Mouse (Mus musculus): ENCODE measurements around the gene Arl11. TPM values are rescaled to one million over a fixed set of nuclear protein-coding genes. Genes with fewer than 3 reads are reported as not detected.
A peak's percentile ranks its signal among the peaks of the same experiment; 100 is the strongest.

Arl11 gene
- polyA plus RNA-seq, 1 experiment from 2014 or later: 0.67 TPM

GRCm38 (mm10) chr14:61330996-61331561 is 21.5 kb downstream of the Arl11 start:
- Histone ChIP-seq H3K27me3 (replicated peaks) (no peaks in the 10 kb centered on the region), H3K9ac (no peak overlapping the region), H3K9me3 (no peaks in the 10 kb centered on the region), H3K36me3 (no peaks in the 10 kb centered on the region), H3K4me2 (replicated peaks) (peak overlapping the region; percentile 31; the same call in 1 of the 2 replicates), H3K4me1 (peaks cover 11% of the 10 kb centered on the region), H3K27ac (0 out of 2 replicates have a peak overlapping the region, but pooled peaks have one; percentile 20), H3K4me3 (no peak overlapping the region)
- ATAC-seq (ENCODE audit: low FRiP score, low read depth): peak; percentile 72
- 21% methylated on average over 13 of the region's 13 CpGs for WGBS

GRCm38 (mm10) chr14:61339381-61339780 is 29.8 kb downstream of the Arl11 start:
- H3K27me3 ChIP-seq (replicated peaks): no peaks in the 10 kb centered on the region
- no peak overlapping the region for H3K9ac ChIP-seq
- no peak overlapping the region for H3K4me2 ChIP-seq (replicated peaks)
- no peaks in the 10 kb centered on the region for H3K4me1 ChIP-seq
- no peaks in the 10 kb centered on the region for H3K9me3 ChIP-seq
- H3K27ac ChIP-seq: no peak overlapping the region
- H3K4me3 ChIP-seq: no peak overlapping the region
- WGBS: 88% methylated on average over 4 of the region's 4 CpGs
- no peaks in the 10 kb centered on the region for H3K36me3 ChIP-seq
- ATAC-seq (ENCODE audit: low FRiP score, low read depth): no peak

- Histone ChIP-seq H3K9ac (no peak overlapping the region), H3K4me1 (no peaks in the 10 kb centered on the region), H3K4me2 (replicated peaks) (no peak overlapping the region), H3K4me3 (no peak overlapping the region), H3K9me3 (no peaks in the 10 kb centered on the region), H3K27ac (no peak overlapping the region), H3K36me3 (no peaks in the 10 kb centered on the region), H3K27me3 (replicated peaks) (no peaks in the 10 kb centered on the region)
- WGBS: 78% methylated on average over 5 of the region's 5 CpGs
- ATAC-seq (ENCODE audit: low FRiP score, low read depth): no peak
Measured at GRCm38 (mm10) chr14:61344590-61344989, 35.0 kb downstream of the Arl11 start.

- no peak overlapping the region for H3K4me2 ChIP-seq (replicated peaks)
- no peaks in the 10 kb centered on the region for H3K4me1 ChIP-seq
- H3K4me3 ChIP-seq: no peak overlapping the region
- peak; percentile 86 for ATAC-seq (ENCODE audit: low FRiP score, low read depth)
- no peak overlapping the region for H3K27ac ChIP-seq
- 57% methylated on average over 10 of the region's 10 CpGs for WGBS
- no peak overlapping the region for H3K9ac ChIP-seq
- H3K27me3 ChIP-seq (replicated peaks): no peaks in the 10 kb centered on the region
- no peaks in the 10 kb centered on the region for H3K36me3 ChIP-seq
- no peaks in the 10 kb centered on the region for H3K9me3 ChIP-seq
Measured at GRCm38 (mm10) chr14:61346827-61347698, 37.5 kb downstream of the Arl11 start.

DNA sequence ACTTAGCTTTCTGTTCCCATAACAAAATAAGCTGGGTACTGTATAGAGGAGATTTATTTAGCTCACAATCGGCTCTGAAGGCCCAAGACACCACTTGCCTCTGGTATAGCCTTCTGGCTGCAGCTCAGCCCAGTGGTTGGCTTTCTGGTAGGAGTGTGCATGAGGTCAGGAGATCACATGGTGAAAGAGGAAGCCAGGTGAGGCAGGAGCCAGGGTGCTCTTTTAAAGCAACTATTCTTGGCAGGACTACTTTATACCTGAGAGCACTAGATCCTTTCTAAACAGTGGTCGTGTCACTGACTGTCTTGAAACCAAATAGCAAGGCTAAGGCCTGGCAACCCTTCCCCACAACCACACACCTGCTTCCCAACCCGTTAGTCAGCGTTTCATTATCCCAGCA is 40.3 kb downstream of the Arl11 start:
- no peak for ATAC-seq (ENCODE audit: low FRiP score, low read depth)
- Histone ChIP-seq H3K27me3 (replicated peaks) (no peaks in the 10 kb centered on the region), H3K9me3 (no peaks in the 10 kb centered on the region), H3K9ac (no peak overlapping the region), H3K4me1 (no peaks in the 10 kb centered on the region), H3K4me3 (no peak overlapping the region), H3K27ac (no peak overlapping the region), H3K4me2 (replicated peaks) (no peak overlapping the region), H3K36me3 (no peaks in the 10 kb centered on the region)
- WGBS: 88% methylated on average over 4 of the region's 4 CpGs

- H3K27ac ChIP-seq: no peak overlapping the region
- ATAC-seq (ENCODE audit: low FRiP score, low read depth): no peak
- 79% methylated on average over 6 of the region's 6 CpGs for WGBS
- no peaks in the 10 kb centered on the region for H3K4me1 ChIP-seq
- no peaks in the 10 kb centered on the region for H3K36me3 ChIP-seq
- no peak overlapping the region for H3K4me2 ChIP-seq (replicated peaks)
- H3K9me3 ChIP-seq: no peaks in the 10 kb centered on the region
- H3K4me3 ChIP-seq: no peak overlapping the region
- no peak overlapping the region for H3K9ac ChIP-seq
- H3K27me3 ChIP-seq (replicated peaks): no peaks in the 10 kb centered on the region
Measured at GRCm38 (mm10) chr14:61350808-61351207, 41.3 kb downstream of the Arl11 start.

DNA sequence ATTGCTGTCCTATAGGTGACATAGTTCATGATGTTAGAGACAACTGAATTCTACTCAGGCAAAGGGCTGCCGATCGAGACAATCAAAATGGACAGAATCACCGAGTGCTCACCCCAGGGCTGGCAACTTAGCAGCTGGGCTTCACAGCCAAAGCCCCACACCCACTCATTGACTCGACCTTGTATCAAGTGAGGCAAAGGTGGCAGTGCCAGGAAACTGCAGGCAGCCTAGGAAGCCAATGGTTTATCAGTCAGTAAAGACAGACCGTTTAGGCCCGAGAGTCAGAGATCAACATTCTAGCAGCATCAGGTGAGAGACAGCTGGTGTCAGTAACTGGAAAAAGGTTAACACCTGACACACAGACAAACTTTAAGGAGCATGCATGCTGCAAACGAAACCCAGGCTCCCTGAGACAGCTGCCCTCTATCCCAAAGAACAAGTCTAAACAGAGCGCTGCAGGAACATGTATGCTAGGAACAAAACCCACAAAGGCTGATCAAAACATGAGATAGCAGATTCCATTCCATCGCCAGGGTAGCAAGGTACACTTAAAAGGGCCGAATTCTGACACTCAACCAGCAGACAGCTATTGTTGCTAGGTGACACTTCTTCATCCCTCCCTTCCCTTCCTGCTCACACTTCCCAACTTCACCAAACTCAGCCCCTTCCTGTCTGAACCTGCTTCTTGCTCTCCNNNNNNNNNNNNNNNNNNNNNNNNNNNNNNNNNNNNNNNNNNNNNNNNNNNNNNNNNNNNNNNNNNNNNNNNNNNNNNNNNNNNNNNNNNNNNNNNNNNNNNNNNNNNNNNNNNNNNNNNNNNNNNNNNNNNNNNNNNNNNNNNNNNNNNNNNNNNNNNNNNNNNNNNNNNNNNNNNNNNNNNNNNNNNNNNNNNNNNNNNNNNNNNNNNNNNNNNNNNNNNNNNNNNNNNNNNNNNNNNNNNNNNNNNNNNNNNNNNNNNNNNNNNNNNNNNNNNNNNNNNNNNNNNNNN is 45.0 kb downstream of the Arl11 start:
- WGBS: 85% methylated on average over 10 of the region's 10 CpGs
- no peaks in the 10 kb centered on the region for H3K27me3 ChIP-seq (replicated peaks)
- H3K36me3 ChIP-seq: no peaks in the 10 kb centered on the region
- no peak overlapping the region for H3K4me3 ChIP-seq
- H3K4me2 ChIP-seq (replicated peaks): no peak overlapping the region
- no peak overlapping the region for H3K27ac ChIP-seq
- no peaks in the 10 kb centered on the region for H3K9me3 ChIP-seq
- ATAC-seq (ENCODE audit: low FRiP score, low read depth): no peak
- no peaks in the 10 kb centered on the region for H3K4me1 ChIP-seq
- no peak overlapping the region for H3K9ac ChIP-seq

DNA sequence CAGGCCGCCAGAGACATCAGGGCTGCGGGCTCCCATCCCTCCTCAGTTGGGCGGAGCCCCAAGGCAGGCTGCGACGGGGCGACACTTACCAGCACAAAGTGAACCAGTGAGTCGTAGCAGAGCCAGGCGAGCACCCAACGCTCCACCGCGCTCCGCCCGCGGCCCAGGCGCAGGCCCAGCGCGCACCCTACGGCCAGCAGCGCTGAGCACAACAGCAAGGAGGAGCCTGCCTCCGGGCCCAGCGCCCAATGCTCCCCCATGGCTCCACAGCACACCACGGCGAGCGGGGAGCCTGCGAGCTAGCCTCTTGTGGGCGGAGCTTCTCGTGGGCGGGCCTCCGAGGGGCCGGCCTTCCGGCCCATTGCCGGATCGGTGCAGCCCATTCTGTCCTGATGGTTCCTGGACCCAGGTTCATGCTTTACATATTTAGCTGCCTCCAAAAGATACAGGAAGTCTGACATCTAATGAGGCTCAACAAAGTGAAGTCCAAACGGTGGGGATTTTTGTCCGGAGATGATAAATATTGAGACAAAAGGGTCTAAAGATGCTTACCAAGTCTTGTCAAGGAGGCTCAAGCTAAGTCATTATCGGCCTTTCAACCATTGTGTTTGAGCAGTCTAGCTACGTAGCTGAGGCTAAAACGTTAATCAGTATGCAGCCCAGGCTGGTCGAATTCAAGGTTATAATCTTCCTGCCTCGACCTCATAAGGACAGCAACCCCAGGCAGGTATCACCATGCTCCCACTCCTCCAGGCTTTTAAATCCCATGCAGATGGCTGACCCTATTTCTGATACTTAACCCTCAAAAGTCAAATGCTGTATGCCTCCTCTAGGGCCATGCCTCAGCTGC is 50.8 kb downstream of the Arl11 start, which contains the start of gene Ebpl:
Ebpl (minus strand) TSS at position 309 of the 850 bp plus-strand sequence.
- Histone ChIP-seq H3K27ac (peak within 1 kb of the TSS; percentile 66; the same call in 1 of the 2 replicates), H3K27me3 (replicated peaks) (no peaks in the 10 kb centered on the region), H3K9me3 (no peaks in the 10 kb centered on the region), H3K36me3 (no peaks in the 10 kb centered on the region), H3K9ac (peak within 1 kb of the TSS; percentile 74), H3K4me2 (replicated peaks) (peak within 1 kb of the TSS; percentile 69), H3K4me3 (peak within 1 kb of the TSS; percentile 68), H3K4me1 (no peaks in the 10 kb centered on the region; the same call in 1 of the 2 replicates)
- WGBS: under 1% methylated on average over 40 of the region's 40 CpGs
- peak; percentile 96 for ATAC-seq (ENCODE audit: low FRiP score, low read depth)

GRCm38 (mm10) chr14:61360981-61361511 is 51.5 kb downstream of the Arl11 start:
- peak overlapping the region; percentile 69 for H3K4me2 ChIP-seq (replicated peaks)
- WGBS: 72% methylated on average over 3 of the region's 3 CpGs
- H3K27me3 ChIP-seq (replicated peaks): no peaks in the 10 kb centered on the region
- H3K27ac ChIP-seq: no peak overlapping the region
- H3K36me3 ChIP-seq: no peaks in the 10 kb centered on the region
- no peak overlapping the region for H3K9ac ChIP-seq
- no peaks in the 10 kb centered on the region for H3K9me3 ChIP-seq
- no peaks in the 10 kb centered on the region; the same call in 1 of the 2 replicates for H3K4me1 ChIP-seq
- no peak for ATAC-seq (ENCODE audit: low FRiP score, low read depth)
- H3K4me3 ChIP-seq: no peak overlapping the region

Measured in neural tube, embryonic 12.5 days (tissue).